Mouse (Mus musculus) liver, postnatal 0 days (tissue): ENCODE data around the gene Rgp1.

Experiments
- CTCF ChIP-seq: sonication (generic); IDR thresholded peaks from 2 replicates; pipeline ENCODE4 v1.5.1; 2016; ENCODE audit warnings: antibody characterized with exemption, low read depth
- EP300 ChIP-seq: IDR thresholded peaks from 2 replicates; pipeline ENCODE4 v1.6.1; 2016; ENCODE audit warnings: antibody characterized with exemption, low read depth, mild to moderate bottlenecking

GRCm38 (mm10) chr4:43567140-43567539 is 11.4 kb upstream of the Rgp1 start:
- TF ChIP-seq CTCF: no peak
- no peak for TF ChIP-seq EP300
